Mouse (Mus musculus): ENCODE results near the gene Hdac8.

Gene Hdac8

GRCm38 (mm10) chrX:102339396-102340155, 165.6 kb downstream of the Hdac8 start:
- no peak for DNase-seq (ENCODE audit: extremely low spot score, low spot score)

- no peak for DNase-seq (ENCODE audit: extremely low spot score, low spot score)
Measured at GRCm38 (mm10) chrX:102319696-102320095, 185.5 kb downstream of the Hdac8 start.

- no peak for DNase-seq (ENCODE audit: extremely low spot score, low spot score)
Measured at GRCm38 (mm10) chrX:102319252-102319651, 185.9 kb downstream of the Hdac8 start.

GRCm38 (mm10) chrX:102318782-102319181, 186.4 kb downstream of the Hdac8 start:
- no peak for DNase-seq (ENCODE audit: extremely low spot score, low spot score)

- no peak for DNase-seq (ENCODE audit: extremely low spot score, low spot score)
Measured at GRCm38 (mm10) chrX:102311119-102311518, 194.0 kb downstream of the Hdac8 start.

- DNase-seq (ENCODE audit: extremely low spot score, low spot score), result no peak
Measured at GRCm38 (mm10) chrX:102307511-102307910, 197.6 kb downstream of the Hdac8 start.

- no peak for DNase-seq (ENCODE audit: extremely low spot score, low spot score)
Measured at GRCm38 (mm10) chrX:102305806-102306205, 199.4 kb downstream of the Hdac8 start.

GRCm38 (mm10) chrX:102304914-102305313, 200.2 kb downstream of the Hdac8 start:
- DNase-seq (ENCODE audit: extremely low spot score, low spot score), result no peak

- DNase-seq (ENCODE audit: extremely low spot score, low spot score), result no peak
Measured at GRCm38 (mm10) chrX:102302476-102302875, 202.7 kb downstream of the Hdac8 start.

GRCm38 (mm10) chrX:102284889-102285288, 220.3 kb downstream of the Hdac8 start:
- no peak for DNase-seq (ENCODE audit: extremely low spot score, low spot score)

- DNase-seq (ENCODE audit: extremely low spot score, low spot score), result no peak
Measured at GRCm38 (mm10) chrX:102262620-102263345, 242.4 kb downstream of the Hdac8 start.

- no peak for DNase-seq (ENCODE audit: extremely low spot score, low spot score)
Measured at GRCm38 (mm10) chrX:102259772-102260171, 245.4 kb downstream of the Hdac8 start.

- peak; percentile 46 for DNase-seq (ENCODE audit: extremely low spot score, low spot score)
Measured at GRCm38 (mm10) chrX:102253892-102254291, 251.3 kb downstream of the Hdac8 start.

GRCm38 (mm10) chrX:102251937-102252860, 253.0 kb downstream of the Hdac8 start, which contains the start of gene Cited1:
Cited1 (minus strand) TSS chrX:102252181.
- peak; percentile 34 for DNase-seq (ENCODE audit: extremely low spot score, low spot score)

GRCm38 (mm10) chrX:102251221-102251936, 253.8 kb downstream of the Hdac8 start:
- peak; percentile 70 for DNase-seq (ENCODE audit: extremely low spot score, low spot score)

GRCm38 (mm10) chrX:102250891-102251170, 254.3 kb downstream of the Hdac8 start:
- DNase-seq (ENCODE audit: extremely low spot score, low spot score), result no peak

GRCm38 (mm10) chrX:102250150-102250890, 254.8 kb downstream of the Hdac8 start:
- peak; percentile 49 for DNase-seq (ENCODE audit: extremely low spot score, low spot score)

- no peak for DNase-seq (ENCODE audit: extremely low spot score, low spot score)
Measured at GRCm38 (mm10) chrX:102244334-102244733, 260.8 kb downstream of the Hdac8 start.

All from neural tube, embryonic 10.5 days (tissue).